Mouse (Mus musculus): Measurements from ENCODE around the gene Mapk3. TPM values are rescaled to one million over a fixed set of nuclear protein-coding genes. Genes with fewer than 3 reads are reported as not detected.
"Not testable (repeated sequence)": the region's sequence is repeated elsewhere in the genome, so short reads cannot be mapped to it uniquely, and the experiment has no call there.

Mapk3 gene
- total RNA-seq, 2 experiments from 2014 or later = 174 to 194 TPM

DNA sequence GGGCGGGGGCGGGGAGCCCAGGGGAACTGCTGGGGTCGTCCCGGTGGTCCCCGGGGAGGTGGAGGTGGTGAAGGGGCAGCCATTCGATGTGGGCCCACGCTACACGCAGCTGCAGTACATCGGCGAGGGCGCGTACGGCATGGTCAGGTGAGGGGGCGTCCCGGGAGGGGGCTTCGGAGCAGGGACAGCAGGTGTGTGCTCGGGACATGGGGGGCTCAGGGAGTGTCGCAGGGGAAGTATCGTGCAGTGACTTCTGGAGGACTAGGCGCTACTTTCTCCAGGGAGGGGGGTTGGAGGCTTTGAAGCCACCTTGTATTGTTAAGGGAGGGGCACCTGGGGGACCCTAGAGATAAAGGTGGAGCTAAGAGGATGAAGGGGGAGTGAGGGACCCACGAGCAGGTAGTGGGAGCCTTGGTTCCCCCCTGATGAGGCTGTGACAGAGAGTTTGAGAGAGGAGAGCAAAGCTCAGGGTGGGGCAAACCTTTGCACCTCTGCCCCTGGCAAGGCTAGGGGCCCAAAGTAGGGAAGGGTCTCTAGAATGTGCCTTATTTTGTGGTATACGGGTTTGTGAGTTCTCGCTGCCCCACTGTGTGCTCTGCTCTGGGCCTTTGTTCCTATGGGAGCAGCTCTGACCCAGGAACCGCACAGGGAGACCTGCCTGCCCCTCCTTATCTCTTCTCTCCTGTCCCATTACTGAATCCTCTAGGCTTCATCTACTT lies 430 bp downstream of the Mapk3 start:
- DNase-seq (ENCODE audit: low spot score in 2 of 2) = no peak

DNA sequence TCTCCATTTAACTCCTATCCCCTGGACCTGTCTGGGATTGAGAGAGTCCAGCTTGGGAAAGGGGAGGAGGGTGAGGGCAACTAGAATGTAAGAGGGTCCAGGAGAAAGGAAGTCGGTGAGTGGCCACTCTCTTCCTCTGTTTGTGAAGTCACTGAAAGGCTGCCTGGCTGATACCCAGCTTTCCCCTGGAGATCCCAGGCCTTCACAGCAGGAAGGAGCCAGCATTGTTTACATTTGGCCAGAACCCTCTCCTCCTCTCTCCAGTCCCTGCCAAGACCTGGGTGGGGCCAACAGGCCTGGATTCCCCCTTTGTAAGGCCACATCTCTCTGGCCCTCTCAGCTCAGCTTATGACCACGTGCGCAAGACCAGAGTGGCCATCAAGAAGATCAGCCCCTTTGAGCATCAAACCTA lies 996 bp downstream of the Mapk3 start:
- no peak for DNase-seq (ENCODE audit: low spot score in 2 of 2)

DNA sequence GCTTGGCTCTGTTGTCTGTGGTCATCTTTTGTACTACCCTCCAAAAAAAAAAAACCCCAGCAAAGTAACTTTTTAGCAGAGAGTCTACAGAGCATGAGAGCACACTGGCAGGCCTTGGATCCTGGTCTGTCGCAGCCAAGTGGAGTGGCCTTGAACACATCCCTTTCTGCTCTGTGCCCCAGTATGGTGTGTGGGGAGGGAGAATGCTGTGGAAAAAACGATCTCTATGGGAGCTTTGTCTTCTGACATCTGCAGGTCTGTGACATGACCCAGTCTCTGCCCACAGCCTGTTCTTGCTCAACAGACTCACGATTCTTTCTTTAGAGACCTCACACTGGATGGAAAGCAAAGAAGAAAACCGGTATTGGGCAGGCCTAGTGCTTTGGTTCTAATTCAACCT lies 1.6 kb downstream of the Mapk3 start:
- no peak for DNase-seq (ENCODE audit: low spot score in 2 of 2)

DNA sequence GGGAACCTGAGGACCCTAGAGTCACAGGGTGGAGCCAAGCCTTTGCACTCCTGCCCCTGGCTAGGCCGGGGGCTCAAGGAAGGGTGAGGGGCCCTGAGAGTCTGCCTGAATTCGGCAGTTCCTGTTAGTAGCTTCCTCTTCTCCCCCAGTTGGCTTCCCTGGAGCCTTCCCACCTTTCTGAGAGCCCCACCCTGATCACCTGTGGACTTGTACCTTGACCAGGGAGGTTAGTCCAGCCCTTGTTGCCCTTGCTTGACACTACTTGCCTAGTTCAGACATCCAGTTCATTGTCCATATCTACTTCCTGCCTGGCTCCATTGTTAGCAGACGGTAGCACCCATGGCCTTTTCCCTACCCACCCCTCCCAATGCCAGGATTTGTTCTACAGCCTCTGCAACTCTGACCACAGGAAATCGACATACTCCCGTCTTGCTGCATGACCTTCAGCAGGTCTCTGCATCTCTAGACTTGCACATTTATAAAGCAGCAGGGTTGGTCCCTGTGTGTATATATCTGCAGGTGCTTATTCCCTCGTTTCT lies 2.2 kb downstream of the Mapk3 start:
- DNase-seq (ENCODE audit: low spot score in 2 of 2) = no peak

DNA sequence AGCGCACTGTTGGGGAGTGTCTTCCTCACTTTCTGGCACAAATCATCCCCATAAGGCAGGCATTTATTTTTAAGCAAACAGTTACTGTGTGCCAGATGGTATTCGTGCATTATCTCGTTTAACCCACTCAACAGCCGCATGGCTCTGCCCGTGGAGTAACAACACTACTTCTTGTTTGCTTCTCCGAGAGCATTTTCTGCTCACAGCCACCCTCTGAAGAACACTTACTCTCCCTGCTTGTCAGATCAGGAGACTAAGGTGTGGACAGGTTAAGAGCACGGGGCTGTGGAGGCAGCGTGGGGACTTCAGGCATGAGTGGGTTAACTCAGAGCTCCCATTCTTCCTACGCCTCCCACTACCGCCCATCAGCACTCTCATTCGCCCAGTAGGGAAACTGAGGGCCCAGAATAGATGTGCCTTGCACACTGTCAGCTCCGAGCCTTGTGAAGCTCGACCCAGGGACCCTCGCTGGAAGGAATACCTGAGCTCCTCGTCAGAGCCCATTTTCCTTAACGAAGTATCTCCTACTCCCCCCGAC lies 3.1 kb downstream of the Mapk3 start:
- DNase-seq (ENCODE audit: low spot score in 2 of 2) = peak; percentile 68 to 88

DNA sequence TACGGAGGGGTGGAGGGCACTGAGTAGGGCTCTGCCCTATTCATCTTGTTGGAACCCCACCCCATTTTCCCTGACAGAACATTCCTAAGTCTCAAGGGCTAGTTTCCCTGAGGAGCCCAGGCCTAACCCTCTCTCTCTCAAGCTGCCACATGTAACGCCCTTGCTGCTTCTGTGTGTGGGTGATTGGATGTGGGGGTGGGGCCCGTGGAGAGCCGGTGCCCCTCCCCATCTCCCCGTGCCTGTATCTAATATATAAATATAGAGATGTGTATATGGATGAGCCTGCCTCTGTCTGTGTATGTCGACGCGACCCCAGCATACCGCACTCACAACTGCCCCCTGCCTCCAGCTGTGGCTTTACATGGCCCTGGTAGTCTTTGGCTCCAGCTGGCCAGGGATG lies 6.1 kb downstream of the Mapk3 start:
- no peak for DNase-seq (ENCODE audit: low spot score in 2 of 2)

DNA sequence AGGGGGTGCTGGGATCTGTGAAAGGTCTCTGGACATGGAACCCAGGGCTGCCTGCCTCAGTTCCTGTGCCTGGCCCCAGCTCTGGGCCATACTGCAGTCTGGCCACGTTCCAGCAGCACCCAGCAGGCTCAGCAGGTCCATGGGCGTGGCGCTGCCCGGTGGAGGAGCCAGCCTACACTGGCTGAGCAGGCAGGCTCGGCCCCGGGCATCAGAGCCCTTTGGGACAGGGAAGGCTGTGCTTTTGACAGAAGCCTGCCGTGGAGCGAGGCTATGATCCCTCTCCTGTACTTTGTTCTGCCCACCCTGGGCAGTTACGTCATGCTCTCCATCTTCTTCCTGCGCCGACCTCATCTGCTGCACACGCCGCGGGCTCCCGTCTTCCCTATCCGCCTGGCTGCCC lies 6.8 kb downstream of the Mapk3 start, which contains the start of gene Gdpd3:
Gene Gdpd3 (plus strand): TSS at position 134 of the 400 bp plus-strand sequence.
- no peak for DNase-seq (ENCODE audit: low spot score in 2 of 2)

DNA sequence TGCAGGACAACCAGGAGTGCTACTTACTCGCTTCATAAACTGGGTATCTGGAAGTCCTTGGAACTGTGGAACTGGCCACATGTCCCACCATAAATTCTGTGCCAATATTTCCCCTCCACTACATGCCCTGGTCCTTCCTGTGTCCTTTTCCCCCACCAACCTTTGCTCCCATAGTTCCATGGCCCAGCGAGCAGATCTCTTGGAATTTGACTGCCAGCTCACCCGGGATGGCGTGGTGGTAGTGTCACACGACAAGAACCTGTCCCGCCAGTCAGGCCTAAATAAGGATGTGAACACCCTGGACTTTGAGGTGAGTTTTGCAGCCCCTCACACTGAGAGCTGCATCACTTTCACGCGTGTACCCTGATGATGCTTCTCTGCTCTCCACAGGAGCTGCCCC lies 7.6 kb downstream of the Mapk3 start:
- no peak for DNase-seq (ENCODE audit: low spot score in 2 of 2)

DNA sequence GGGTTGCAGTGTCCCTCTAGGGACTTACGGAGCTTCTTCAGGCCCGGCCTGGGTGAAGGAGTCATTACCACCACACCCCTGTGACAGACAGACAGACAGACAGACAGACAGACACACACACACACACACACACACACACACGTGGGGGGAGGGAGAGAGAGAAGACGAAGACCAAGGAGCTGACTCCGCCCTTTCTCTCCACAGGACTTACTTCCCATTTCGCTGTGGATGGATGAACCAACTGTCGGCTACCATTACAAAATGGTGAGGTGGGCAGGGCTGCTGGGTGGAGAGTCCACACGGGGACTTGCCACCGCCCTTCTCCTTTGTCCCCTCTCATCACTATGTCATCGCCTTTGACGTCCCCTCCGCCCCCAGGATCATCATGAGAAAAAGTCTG lies 11.4 kb downstream of the Mapk3 start:
- no peak for DNase-seq (ENCODE audit: low spot score in 2 of 2)

DNA sequence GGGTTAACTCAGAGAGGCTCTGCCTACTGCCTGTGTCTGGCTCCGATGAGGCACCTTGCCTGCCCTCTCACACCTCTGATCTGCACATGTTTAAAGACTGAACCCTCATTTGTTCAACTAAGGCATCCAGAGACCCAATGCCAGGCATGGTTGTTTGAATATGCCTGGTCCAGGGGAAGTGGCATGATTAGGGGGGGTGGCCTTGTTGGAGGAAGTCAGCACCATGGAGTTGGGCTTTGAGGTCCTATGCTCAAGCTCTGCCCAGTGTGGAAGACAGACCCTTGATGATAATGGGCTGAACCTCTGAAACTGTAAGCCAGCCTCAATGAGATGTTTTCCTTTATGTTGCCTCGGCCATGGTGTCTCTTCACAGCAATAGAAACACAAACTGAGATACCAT lies 13.9 kb downstream of the Mapk3 start:
- no peak for DNase-seq (ENCODE audit: low spot score in 2 of 2)

DNA sequence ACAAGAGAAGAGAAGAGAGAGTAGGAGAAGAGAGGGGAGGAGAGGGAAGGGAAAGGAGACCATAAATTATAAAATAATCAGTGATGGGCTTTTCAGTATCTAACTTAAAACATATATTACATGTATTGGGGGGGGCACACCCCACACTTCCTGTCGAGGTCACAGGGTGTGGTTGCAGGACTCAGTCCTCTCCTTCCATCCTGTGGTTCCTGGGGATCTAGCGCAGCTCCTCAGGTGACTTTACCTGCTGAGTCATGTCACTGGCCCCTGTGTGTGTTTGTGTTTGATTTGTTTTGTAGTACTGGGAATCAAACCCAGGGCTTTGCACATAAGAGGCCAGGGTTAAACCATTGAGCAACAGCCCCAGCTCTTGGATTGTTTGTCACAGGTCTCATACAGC lies 15.1 kb downstream of the Mapk3 start:
- DNase-seq (ENCODE audit: low spot score in 2 of 2) = no peak

DNA sequence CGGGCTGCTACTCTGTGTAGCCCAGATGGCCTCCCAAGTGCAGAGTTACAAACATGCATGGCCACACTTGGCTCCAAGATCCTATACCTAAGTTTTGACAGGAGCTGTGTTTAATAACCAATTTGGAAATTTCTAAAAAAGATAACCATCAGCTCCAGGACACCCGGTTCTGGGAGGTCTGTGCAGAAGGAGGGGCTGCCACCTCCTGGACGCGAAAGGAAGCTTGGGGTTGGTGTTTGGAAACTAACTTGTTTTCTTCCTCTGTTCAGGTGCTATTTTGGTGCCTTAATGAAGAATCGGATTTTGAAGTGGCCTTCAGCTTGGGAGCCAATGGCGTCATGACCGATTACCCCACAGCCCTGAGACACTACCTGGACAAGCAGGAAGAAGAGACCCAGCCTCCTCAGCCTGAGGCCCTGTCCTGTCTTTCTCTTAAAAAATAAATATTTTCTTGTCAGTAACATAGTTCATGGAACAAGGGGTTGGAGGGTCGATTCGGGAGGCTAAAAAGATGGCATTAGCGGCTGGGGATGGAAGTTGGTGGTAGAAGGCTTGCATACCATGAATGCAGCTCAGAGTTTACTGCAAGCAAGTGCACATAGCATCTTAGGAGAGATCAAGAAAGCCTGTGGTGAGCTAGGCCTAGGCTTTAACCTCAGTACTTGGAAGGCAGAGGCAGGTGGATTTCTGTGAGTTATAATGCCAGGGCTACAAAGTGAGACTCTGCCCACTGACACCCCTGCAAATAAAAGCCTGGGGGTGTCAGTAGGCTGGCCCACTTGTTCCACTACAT lies 16.0 kb downstream of the Mapk3 start:
- no peak for DNase-seq (ENCODE audit: low spot score in 2 of 2)

DNA sequence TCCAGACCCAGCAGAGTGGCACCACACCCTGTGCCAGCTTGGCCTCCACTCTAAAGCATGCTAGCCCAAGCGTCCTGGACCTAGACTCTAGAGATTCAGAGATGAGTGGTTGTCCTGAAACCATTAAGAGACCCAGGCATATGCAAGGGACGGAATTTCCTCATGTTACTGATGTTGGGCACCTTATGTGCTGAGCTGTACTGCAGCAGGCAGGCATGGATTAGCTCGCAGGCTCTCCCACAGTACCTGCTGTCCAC lies 16.5 kb downstream of the Mapk3 start:
- no peak for DNase-seq (ENCODE audit: low spot score in 2 of 2)

DNA sequence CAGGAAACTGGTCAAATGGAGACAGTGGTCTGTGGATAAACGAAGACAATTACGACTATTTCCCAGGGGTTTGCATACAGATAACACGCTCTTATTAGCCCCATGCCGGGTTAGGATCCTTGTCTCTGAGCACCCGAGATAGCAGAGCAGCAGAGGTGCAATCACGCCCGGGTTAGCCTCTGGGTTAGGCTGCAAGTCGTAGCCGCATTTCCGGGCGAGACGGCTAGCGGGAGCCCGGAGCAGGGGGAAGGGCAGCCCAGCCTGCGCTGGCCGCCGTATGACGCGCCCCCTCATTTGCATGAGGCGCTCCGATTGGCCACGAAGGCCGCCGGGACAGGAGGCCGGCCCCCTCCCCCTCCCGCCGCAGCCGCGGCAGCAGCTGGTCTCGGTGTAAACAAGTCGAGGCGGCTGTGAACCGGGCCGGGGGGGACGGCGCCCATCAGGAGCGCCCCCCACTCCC lies 17.2 kb downstream of the Mapk3 start, which contains the start of gene Ypel3:
Gene Ypel3 (plus strand): TSS at position 358 of the 460 bp plus-strand sequence.
- DNase-seq (ENCODE audit: low spot score in 2 of 2) = peak; percentile 95 to 97

DNA sequence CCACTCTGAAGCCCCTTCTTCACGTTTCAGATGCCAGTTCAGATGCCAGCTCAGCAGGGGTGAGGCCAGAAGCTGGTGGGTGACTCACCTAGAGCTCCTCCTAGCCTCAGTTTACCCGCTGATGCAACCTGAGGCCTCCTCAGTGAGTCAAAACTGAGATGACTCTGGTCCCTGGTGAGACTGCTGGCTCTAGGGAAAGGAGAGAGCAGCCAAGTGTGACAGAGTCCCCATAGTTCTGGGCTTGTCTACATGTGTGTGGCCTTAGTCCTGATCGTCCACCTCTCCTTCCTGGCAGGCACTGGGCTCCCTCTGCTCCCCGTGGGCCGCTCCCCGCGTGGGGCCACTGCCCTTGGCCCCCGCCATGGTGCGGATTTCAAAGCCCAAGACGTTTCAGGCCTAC lies 18.1 kb downstream of the Mapk3 start:
- no peak for DNase-seq (ENCODE audit: low spot score in 2 of 2)

DNA sequence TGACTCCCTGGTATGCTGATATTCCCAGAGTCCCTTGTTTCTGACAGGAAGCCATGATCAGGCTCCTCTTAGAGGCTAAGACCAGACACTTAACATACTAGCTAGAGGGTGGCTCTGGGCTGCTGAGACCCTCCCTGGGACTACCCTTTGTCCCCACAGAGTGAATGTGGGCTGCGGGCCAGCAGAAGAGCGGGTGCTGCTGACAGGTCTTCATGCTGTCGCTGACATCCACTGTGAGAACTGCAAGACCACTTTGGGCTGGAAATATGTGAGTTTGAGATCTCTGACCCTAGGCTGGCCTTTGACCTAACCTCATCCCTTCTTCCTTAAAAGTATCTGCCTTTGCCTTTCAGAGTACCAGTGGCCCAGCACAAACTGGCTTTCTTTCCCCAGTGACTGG lies 18.7 kb downstream of the Mapk3 start:
- DNase-seq (ENCODE audit: low spot score in 2 of 2) = no peak

DNA sequence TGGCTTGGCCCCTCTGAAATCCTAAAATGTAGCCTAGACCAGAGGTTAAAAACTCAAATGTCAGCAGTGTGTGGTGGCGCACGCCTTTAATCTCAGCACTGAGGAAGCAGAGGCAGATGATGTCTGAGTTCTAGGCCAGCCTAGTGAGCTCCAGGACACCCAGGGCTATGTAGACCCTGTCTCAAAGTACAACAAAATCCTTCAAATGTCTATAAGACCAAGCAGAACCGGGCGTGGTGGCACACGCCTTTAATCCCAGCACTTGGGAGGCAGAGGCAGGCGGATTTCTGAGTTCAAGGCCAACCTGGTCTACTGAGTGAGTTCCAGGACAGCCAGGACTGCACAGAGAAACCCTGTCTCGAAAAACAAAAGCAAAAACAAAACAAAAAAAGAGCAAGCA lies 19.7 kb downstream of the Mapk3 start:
- not testable (repeated sequence) for DNase-seq (ENCODE audit: low spot score in 2 of 2)

DNA sequence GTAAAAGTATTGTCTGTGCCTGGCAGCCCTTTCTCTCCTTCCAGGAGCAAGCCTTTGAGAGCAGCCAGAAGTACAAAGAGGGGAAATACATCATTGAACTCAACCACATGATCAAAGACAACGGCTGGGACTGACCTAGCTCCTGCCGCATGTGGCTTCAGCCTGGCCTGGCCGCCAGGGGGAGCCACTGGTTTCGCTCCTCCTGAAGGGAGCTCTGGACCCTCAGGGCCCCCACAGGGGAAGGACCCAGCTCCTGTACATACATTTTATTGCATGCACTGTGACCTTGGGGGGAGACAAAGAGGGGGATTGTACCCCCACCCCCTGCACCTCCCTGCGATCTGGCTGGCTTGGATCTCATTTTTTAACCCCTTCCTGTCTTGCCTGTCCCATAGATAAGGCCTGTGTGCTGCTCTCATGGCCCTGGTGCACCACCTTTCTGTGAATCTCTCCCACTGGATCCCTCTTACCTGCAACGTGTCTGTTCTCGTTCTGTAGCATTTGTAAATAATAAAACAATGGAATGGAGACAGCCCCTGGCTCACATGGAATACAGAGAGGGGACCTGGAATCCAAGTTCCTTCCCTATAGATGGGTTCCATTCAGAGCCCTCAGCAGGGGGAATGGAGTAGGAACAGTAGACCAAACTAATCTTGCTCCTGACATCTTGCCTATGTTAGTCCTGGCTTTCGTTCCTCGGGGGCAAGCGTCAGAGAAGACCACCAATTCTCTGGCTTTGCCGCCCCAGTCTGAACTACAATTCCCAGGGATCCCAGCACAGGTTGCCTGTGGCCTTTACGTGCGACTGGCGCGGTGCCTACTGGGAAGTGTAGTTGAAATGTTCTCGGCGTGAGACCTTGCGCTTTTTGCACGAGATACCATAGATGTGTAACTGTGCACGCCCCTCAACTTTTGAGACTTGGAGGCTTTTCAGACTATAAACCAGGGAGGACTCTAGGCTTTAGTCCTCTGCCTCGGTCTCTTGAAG lies 20.9 kb downstream of the Mapk3 start:
- DNase-seq (ENCODE audit: low spot score in 2 of 2) = peak; percentile 76 to 89

DNA sequence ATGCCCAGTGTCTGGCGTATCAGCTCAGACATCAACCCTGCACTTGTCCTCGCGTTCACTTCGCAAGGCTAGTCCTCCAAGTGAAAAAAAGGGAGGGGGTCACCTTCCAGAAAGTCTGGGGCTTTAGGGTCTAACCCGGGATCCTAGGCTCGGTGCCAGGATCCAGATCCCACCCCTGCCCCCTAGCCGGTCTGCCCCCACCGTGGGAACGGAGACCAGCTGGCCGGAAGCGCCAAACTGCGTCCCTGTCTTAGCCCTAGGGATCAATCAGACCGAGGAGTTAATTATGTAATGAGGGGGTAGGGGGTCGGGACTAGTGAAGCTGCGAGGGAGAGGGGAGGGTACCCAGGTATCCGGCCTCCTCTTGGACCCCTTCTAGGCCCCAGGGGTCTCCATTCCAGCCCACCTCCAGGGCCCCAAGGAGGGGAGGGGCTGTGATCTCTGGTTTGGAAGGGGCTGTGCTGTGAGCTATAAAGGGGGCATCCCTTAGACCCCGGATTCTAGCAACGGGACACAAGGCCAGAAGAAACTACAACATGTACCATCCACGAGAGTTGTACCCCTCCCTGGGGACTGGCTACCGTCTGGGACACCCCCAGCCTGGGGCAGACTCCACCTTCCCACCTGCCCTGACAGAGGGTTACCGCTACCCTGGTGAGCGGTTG lies 21.7 kb downstream of the Mapk3 start, which contains the start of gene Tbx6:
Gene Tbx6 (plus strand): TSS at position 513 of the 665 bp plus-strand sequence.
- DNase-seq (ENCODE audit: low spot score in 2 of 2) = no peak

DNA sequence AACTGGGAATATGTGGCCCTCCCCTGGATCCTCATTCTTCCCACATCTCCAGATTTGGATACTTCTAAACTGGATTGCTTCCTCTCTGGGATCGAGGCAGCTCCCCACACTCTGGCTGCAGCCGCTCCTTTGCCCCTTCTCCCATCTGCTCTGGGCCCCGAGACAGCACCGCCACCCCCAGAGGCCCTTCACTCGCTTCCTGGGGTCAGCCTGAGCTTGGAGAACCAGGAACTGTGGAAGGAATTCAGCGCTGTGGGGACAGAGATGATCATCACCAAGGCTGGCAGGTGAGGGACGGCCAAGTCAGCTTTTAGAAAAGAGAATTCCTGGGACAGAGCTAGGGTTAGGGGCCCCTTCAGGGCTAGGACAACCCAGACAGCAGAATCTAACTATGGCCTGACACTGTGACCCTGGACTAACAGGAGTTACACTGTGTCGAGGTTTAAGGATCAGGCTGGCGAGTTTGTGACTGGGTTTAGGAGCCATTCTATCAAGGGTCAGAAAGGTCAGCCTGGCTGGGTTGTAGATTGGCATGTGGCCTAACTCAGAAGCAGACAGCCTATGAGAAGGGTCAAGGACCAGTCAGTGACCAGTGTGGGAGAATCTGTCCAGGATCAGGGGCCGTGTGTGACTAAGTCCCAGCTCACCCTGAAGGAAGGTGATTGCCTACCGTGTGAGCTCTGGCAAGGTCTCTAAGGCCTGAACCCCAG lies 22.4 kb downstream of the Mapk3 start:
- DNase-seq (ENCODE audit: low spot score in 2 of 2) = no peak
